Mouse (Mus musculus): Measurements from ENCODE around the gene Prkg1. TPM values are rescaled to one million over a fixed set of nuclear protein-coding genes. Genes with fewer than 3 reads are reported as not detected.

The Prkg1 gene
- polyA plus RNA-seq, 1 experiment from 2014 or later, result 13.7 TPM

GRCm38 (mm10) chr19:31663437-31664158, 101.2 kb downstream of the Prkg1 start:
- Histone ChIP-seq H3K36me3 (ENCODE audit: control insufficient read depth, insufficient read depth, low read length) (no peaks in the 10 kb centered on the region), H3K9ac (ENCODE audit: low read depth, low read length) (peak overlapping the region; percentile 73), H3K27ac (replicated peaks; ENCODE audit: low read depth, low read length) (peak overlapping the region; percentile 75), H3K4me3 (ENCODE audit: low read depth, low read length) (peak overlapping the region; percentile 59), H3K27me3 (replicated peaks; ENCODE audit: control insufficient read depth, insufficient read depth, low read length) (no peaks in the 10 kb centered on the region), H3K9me3 (ENCODE audit: control insufficient read depth, low read length) (no peaks in the 10 kb centered on the region), H3K4me1 (ENCODE audit: control insufficient read depth, insufficient read depth, low read length) (peaks cover 8% of the 10 kb centered on the region; the same call in 1 of the 2 replicates), H3K4me2 (ENCODE audit: low read depth, low read length) (peak overlapping the region; percentile 83)
- DNase-seq (ENCODE audit: low spot score), result peak; percentile 55
- WGBS, result 5% methylated on average over 26 of the region's 39 CpGs
- ATAC-seq (ENCODE audit: low read depth), result peak; percentile 81

GRCm38 (mm10) chr19:31662802-31663201, 102.0 kb downstream of the Prkg1 start:
- Histone ChIP-seq H3K9ac (ENCODE audit: low read depth, low read length) (no peak overlapping the region), H3K4me1 (ENCODE audit: control insufficient read depth, insufficient read depth, low read length) (peaks cover 8% of the 10 kb centered on the region; the same call in 1 of the 2 replicates), H3K27me3 (replicated peaks; ENCODE audit: control insufficient read depth, insufficient read depth, low read length) (no peaks in the 10 kb centered on the region), H3K4me3 (ENCODE audit: low read depth, low read length) (peak overlapping the region; percentile 59), H3K36me3 (ENCODE audit: control insufficient read depth, insufficient read depth, low read length) (no peaks in the 10 kb centered on the region), H3K27ac (replicated peaks; ENCODE audit: low read depth, low read length) (no peak overlapping the region), H3K4me2 (ENCODE audit: low read depth, low read length) (peak overlapping the region; percentile 83), H3K9me3 (ENCODE audit: control insufficient read depth, low read length) (no peaks in the 10 kb centered on the region)
- 46% methylated on average over 2 of the region's 2 CpGs for WGBS
- ATAC-seq (ENCODE audit: low read depth) (no peak), DNase-seq (ENCODE audit: low spot score) (no peak)

DNA sequence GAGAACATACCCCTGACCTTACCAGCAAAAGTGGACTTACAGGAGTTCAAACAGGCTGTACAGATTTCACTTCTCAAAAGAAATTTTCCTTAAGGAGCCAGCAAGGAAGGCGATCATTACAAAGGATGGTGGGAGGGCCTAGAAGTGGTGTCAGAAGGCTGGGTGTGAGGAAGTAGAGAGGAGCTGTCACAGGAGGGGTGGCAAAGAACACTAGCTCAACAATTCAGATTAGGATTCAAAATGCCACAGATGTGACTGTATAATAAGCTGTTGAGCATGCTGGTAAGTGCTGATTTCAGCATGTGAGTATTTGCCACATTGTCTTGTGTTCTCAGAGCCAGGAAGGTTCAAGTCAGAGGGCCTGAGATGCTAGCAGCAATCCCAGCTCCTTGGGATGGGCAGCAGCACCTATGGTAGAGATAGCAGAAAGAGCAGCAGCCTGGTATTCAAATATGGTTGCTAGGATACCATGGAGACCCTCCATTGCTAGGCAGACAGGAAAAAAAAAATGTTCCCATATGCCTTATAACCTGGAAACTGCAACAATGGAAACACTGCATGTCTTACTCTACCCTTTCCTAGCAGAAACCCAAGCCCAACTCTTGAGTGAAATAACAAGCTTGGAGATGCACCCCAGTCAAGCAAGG, 106.0 kb downstream of the Prkg1 start:
- H3K27ac ChIP-seq (replicated peaks; ENCODE audit: low read depth, low read length), result no peak overlapping the region
- H3K36me3 ChIP-seq (ENCODE audit: control insufficient read depth, insufficient read depth, low read length), result no peaks in the 10 kb centered on the region
- peaks cover 7% of the 10 kb centered on the region for H3K4me1 ChIP-seq (ENCODE audit: control insufficient read depth, insufficient read depth, low read length)
- no peak overlapping the region for H3K9ac ChIP-seq (ENCODE audit: low read depth, low read length)
- no peak for DNase-seq (ENCODE audit: low spot score)
- 88% methylated on average over 1 of the region's 1 CpGs for WGBS
- no peak overlapping the region for H3K4me3 ChIP-seq (ENCODE audit: low read depth, low read length)
- ATAC-seq (ENCODE audit: low read depth), result no peak
- no peaks in the 10 kb centered on the region for H3K27me3 ChIP-seq (replicated peaks; ENCODE audit: control insufficient read depth, insufficient read depth, low read length)
- H3K4me2 ChIP-seq (ENCODE audit: low read depth, low read length), result no peak overlapping the region
- H3K9me3 ChIP-seq (ENCODE audit: control insufficient read depth, low read length), result no peaks in the 10 kb centered on the region

- 56% methylated on average over 7 of the region's 7 CpGs for WGBS
- Histone ChIP-seq H3K4me2 (ENCODE audit: low read depth, low read length) (peak overlapping the region; percentile 25), H3K4me1 (ENCODE audit: control insufficient read depth, insufficient read depth, low read length) (peaks cover 6% of the 10 kb centered on the region; the same call in 1 of the 2 replicates), H3K27ac (replicated peaks; ENCODE audit: low read depth, low read length) (0 out of 2 replicates have a peak overlapping the region, but pooled peaks have one; percentile 40), H3K4me3 (ENCODE audit: low read depth, low read length) (no peak overlapping the region), H3K9me3 (ENCODE audit: control insufficient read depth, low read length) (no peaks in the 10 kb centered on the region), H3K27me3 (replicated peaks; ENCODE audit: control insufficient read depth, insufficient read depth, low read length) (no peaks in the 10 kb centered on the region), H3K9ac (ENCODE audit: low read depth, low read length) (no peak overlapping the region), H3K36me3 (ENCODE audit: control insufficient read depth, insufficient read depth, low read length) (no peaks in the 10 kb centered on the region)
- ATAC-seq (ENCODE audit: low read depth), result no peak
- peak; percentile 30 for DNase-seq (ENCODE audit: low spot score)
These were observed 108.6 kb downstream of the Prkg1 start for GRCm38 (mm10) chr19:31656256-31656655.

GRCm38 (mm10) chr19:31655826-31656225, 109.0 kb downstream of the Prkg1 start:
- DNase-seq (ENCODE audit: low spot score), result peak; percentile 56
- no peak for ATAC-seq (ENCODE audit: low read depth)
- Histone ChIP-seq H3K4me3 (ENCODE audit: low read depth, low read length) (no peak overlapping the region), H3K4me2 (ENCODE audit: low read depth, low read length) (peak overlapping the region; percentile 25), H3K27me3 (replicated peaks; ENCODE audit: control insufficient read depth, insufficient read depth, low read length) (no peaks in the 10 kb centered on the region), H3K27ac (replicated peaks; ENCODE audit: low read depth, low read length) (no peak overlapping the region), H3K36me3 (ENCODE audit: control insufficient read depth, insufficient read depth, low read length) (no peaks in the 10 kb centered on the region), H3K9ac (ENCODE audit: low read depth, low read length) (no peak overlapping the region), H3K4me1 (ENCODE audit: control insufficient read depth, insufficient read depth, low read length) (peaks cover 5% of the 10 kb centered on the region; the same call in 1 of the 2 replicates), H3K9me3 (ENCODE audit: control insufficient read depth, low read length) (no peaks in the 10 kb centered on the region)
- WGBS, result 52% methylated on average over 7 of the region's 7 CpGs

DNA sequence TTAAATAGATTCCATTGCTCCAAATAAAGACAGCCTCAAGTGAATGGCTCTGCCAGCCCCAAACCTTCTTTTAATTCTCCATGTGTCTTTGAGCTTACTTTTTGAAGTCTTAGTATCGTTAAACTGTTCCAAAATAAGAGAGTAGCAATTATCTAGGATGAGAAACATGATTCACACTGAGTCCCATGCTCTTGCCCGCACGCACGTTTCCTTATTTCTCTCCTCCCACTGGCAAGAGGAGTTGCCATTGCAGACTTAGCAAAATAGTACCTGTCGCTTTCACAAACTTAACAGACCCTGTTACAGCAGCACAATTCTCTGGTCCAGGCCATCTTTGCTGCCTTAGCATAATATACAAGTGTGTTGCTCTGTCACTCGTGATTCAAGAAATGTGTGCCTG, 110.8 kb downstream of the Prkg1 start:
- Histone ChIP-seq H3K27ac (replicated peaks; ENCODE audit: low read depth, low read length) (no peak overlapping the region), H3K36me3 (ENCODE audit: control insufficient read depth, insufficient read depth, low read length) (no peaks in the 10 kb centered on the region), H3K4me2 (ENCODE audit: low read depth, low read length) (no peak overlapping the region), H3K27me3 (replicated peaks; ENCODE audit: control insufficient read depth, insufficient read depth, low read length) (no peaks in the 10 kb centered on the region), H3K4me3 (ENCODE audit: low read depth, low read length) (no peak overlapping the region), H3K4me1 (ENCODE audit: control insufficient read depth, insufficient read depth, low read length) (peaks cover 5% of the 10 kb centered on the region; the same call in 1 of the 2 replicates), H3K9me3 (ENCODE audit: control insufficient read depth, low read length) (no peaks in the 10 kb centered on the region), H3K9ac (ENCODE audit: low read depth, low read length) (no peak overlapping the region)
- 80% methylated on average over 6 of the region's 6 CpGs for WGBS
- DNase-seq (ENCODE audit: low spot score), result no peak
- no peak for ATAC-seq (ENCODE audit: low read depth)

- no peak for DNase-seq (ENCODE audit: low spot score)
- H3K4me1 ChIP-seq (ENCODE audit: control insufficient read depth, insufficient read depth, low read length), result no peaks in the 10 kb centered on the region
- ATAC-seq (ENCODE audit: low read depth), result no peak
- H3K4me2 ChIP-seq (ENCODE audit: low read depth, low read length), result no peak overlapping the region
- H3K9me3 ChIP-seq (ENCODE audit: control insufficient read depth, low read length), result no peaks in the 10 kb centered on the region
- H3K27ac ChIP-seq (replicated peaks; ENCODE audit: low read depth, low read length), result no peak overlapping the region
- H3K4me3 ChIP-seq (ENCODE audit: low read depth, low read length), result no peak overlapping the region
- no peak overlapping the region for H3K9ac ChIP-seq (ENCODE audit: low read depth, low read length)
- no peaks in the 10 kb centered on the region for H3K36me3 ChIP-seq (ENCODE audit: control insufficient read depth, insufficient read depth, low read length)
- 86% methylated on average over 4 of the region's 4 CpGs for WGBS
- H3K27me3 ChIP-seq (replicated peaks; ENCODE audit: control insufficient read depth, insufficient read depth, low read length), result no peaks in the 10 kb centered on the region
These were observed 114.4 kb downstream of the Prkg1 start for GRCm38 (mm10) chr19:31650452-31650851.

GRCm38 (mm10) chr19:31647492-31647891, 117.3 kb downstream of the Prkg1 start:
- DNase-seq (ENCODE audit: low spot score) (no peak), ATAC-seq (ENCODE audit: low read depth) (no peak)
- no peak overlapping the region for H3K4me2 ChIP-seq (ENCODE audit: low read depth, low read length)
- H3K27ac ChIP-seq (replicated peaks; ENCODE audit: low read depth, low read length), result no peak overlapping the region
- no peaks in the 10 kb centered on the region for H3K9me3 ChIP-seq (ENCODE audit: control insufficient read depth, low read length)
- H3K4me3 ChIP-seq (ENCODE audit: low read depth, low read length), result no peak overlapping the region
- 58% methylated on average over 2 of the region's 2 CpGs for WGBS
- H3K9ac ChIP-seq (ENCODE audit: low read depth, low read length), result no peak overlapping the region
- no peaks in the 10 kb centered on the region for H3K4me1 ChIP-seq (ENCODE audit: control insufficient read depth, insufficient read depth, low read length)
- H3K27me3 ChIP-seq (replicated peaks; ENCODE audit: control insufficient read depth, insufficient read depth, low read length), result no peaks in the 10 kb centered on the region
- H3K36me3 ChIP-seq (ENCODE audit: control insufficient read depth, insufficient read depth, low read length), result no peaks in the 10 kb centered on the region

Measured in embryonic facial prominence, embryonic 14.5 days (tissue).